Mouse (Mus musculus) hindbrain, postnatal 0 days (tissue): Measurements from ENCODE around the gene Zbtb4. TPM values are rescaled to one million over a fixed set of nuclear protein-coding genes. Genes with fewer than 3 reads are reported as not detected.

Experiments
- ATAC-seq: fragments of 200-750 bp; cut with Nextera tagmentation; 2 replicates; pipeline ENCODE4 v1.8.0; 2017; ENCODE audit warnings: mild to moderate bottlenecking, moderate TSS enrichment, moderate library complexity
- DNase-seq: peaks from one replicate; pipeline ENCODE4 v3.0.0-alpha.2; 2015; ENCODE audit warnings: low spot score
- H3K27ac ChIP-seq: fragments of 300-500 bp; sonication (generic); 2 replicates; pipeline ENCODE4 v1.5.1; 2014; ENCODE audit warnings: mild to moderate bottlenecking
- H3K27me3 ChIP-seq: fragments of 300-500 bp; sonication (generic); 2 replicates; pipeline ENCODE4 v1.6.1; 2014; ENCODE audit warnings: low read length, mixed read lengths; ENCODE audit not compliant: insufficient read depth
- H3K36me3 ChIP-seq: fragments of 300-500 bp; sonication (generic); 2 replicates; pipeline ENCODE4 v1.6.1; 2014; ENCODE audit warnings: low read length, mixed read lengths; ENCODE audit not compliant: insufficient read depth
- H3K4me1 ChIP-seq: fragments of 300-500 bp; sonication (generic); 2 replicates; pipeline ENCODE4 v1.6.1; 2014; ENCODE audit warnings: antibody characterized with exemption, low read length, mixed read lengths; ENCODE audit not compliant: insufficient read depth
- H3K4me2 ChIP-seq: fragments of 300-500 bp; sonication (generic); 2 replicates; pipeline ENCODE4 v1.6.1; 2014; ENCODE audit warnings: low read depth, mild to moderate bottlenecking, low read length, moderate library complexity, mixed read lengths
- H3K4me3 ChIP-seq: fragments of 300-500 bp; sonication (generic); 2 replicates; pipeline ENCODE4 v1.5.1; 2014; ENCODE audit warnings: low read length
- H3K9ac ChIP-seq: fragments of 300-500 bp; sonication (generic); replicated peaks from 2 replicates; pipeline ENCODE4 v1.6.1; 2014; ENCODE audit warnings: mild to moderate bottlenecking, low read length, moderate library complexity, mixed read lengths
- H3K9me3 ChIP-seq: fragments of 300-500 bp; sonication (generic); 2 replicates; pipeline ENCODE4 v1.6.1; 2016; ENCODE audit warnings: low read length, mixed read lengths
- CTCF ChIP-seq: IDR thresholded peaks from 2 replicates; pipeline ENCODE4 v1.5.1; 2016; ENCODE audit warnings: antibody characterized with exemption, control low read depth, low read depth
- WGBS: fragments of 180-500 bp; shearing (Covaris S2); extraction: QIAGEN DNeasy Blood & Tissue Kit; methylation state at CpG from one replicate; pipeline ENCODE4 v1.1.7; 2014; 5-methylcytosine and 5-hydroxymethylcytosine counted together
- polyA plus RNA-seq: library from polyadenylated mRNA; unstranded; fragments of >200 nt; fragmentation: Nextera tagmentation; extraction: Ambion mirVana; gene quantifications from 2 replicates; pipeline ENCODE4 v1.2.1, GENCODE M21; 2015
- total RNA-seq: library from RNA; depleted of rRNA; stranded (reverse); fragments of >200 nt; gene quantifications from 2 replicates; pipeline ENCODE4 v1.2.3, GENCODE M21; 2014

Gene Zbtb4
- total and polyA plus RNA-seq, 2 experiments from 2014 or later: 4.6 to 39.9 TPM

DNA sequence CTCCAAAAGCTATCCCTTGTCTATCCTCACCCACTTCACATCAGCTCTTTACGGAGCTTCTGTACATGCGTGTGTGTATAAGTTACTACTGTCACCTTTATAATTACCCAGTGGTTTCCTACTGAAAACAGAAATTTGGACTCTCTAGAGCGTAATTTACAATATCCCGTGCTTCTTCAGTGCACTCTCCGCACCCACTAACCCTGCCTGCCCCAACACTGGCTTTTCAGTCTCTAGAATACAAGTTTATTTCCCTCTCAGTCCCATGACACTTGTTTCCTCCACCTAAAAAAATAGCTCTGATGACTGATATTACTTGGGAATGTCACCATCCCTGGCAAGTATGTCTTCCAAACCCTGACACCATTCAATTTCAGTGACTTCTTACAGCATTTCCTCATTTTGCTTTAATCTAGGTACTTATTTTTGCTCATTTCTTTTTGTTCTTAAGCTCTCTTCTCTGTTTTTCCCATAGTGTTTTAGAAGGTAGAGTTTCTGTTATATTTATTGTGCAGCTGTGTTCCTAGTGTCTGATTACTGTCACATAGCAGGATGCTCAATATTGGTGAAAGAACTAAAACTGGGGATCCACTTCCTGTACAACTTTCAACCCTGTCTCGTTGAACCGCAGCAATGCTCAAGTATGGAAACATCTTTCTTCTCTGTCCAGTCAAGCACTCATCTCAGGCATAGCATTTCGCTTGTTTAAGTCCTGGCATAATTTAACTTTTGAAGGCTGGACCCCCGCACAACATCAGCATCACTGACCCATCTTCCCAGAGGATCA is 8.2 kb upstream of the Zbtb4 start:
- Histone ChIP-seq H3K27me3 (no peaks in the 10 kb centered on the region), H3K27ac (peak overlapping the region; percentile 99), H3K36me3 (no peaks in the 10 kb centered on the region), H3K9me3 (no peaks in the 10 kb centered on the region), H3K4me1 (peaks cover 26% of the 10 kb centered on the region), H3K4me3 (peak overlapping the region; percentile 50), H3K4me2 (peak overlapping the region; percentile 80), H3K9ac (peak overlapping the region; percentile 75)
- ATAC-seq (no peak), DNase-seq (no peak)
- WGBS: 44% methylated on average over 9 of the region's 9 CpGs
- no peak for TF ChIP-seq CTCF

DNA sequence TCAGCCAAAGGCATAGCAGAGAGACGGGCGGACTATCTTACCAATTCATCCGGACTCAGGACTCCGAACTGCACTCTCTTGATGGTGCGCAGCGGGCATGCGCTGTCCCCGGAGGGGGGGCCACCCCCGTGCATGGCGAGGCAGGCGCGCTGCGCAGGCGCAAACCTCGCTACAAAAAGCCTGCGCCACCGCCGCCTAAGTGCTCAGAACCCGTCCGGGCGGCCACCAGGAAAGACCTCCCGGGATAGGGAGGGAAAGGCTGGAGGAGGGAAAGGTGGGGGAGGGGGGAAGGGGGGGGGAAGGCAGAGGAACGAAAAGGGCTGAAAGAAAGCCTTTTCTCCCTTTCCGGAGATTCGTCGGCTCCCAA is 7.6 kb upstream of the Zbtb4 start:
- peak overlapping the region; percentile 99 for H3K27ac ChIP-seq
- H3K36me3 ChIP-seq: no peaks in the 10 kb centered on the region
- TF ChIP-seq CTCF: no peak
- H3K4me2 ChIP-seq: peak overlapping the region; percentile 80
- ATAC-seq (peak; percentile 86), DNase-seq (peak; percentile 98)
- no peaks in the 10 kb centered on the region for H3K27me3 ChIP-seq
- peak overlapping the region; percentile 75 for H3K9ac ChIP-seq
- H3K4me3 ChIP-seq: peak overlapping the region; percentile 50
- H3K4me1 ChIP-seq: peaks cover 26% of the 10 kb centered on the region
- H3K9me3 ChIP-seq: no peaks in the 10 kb centered on the region
- under 1% methylated on average over 25 of the region's 26 CpGs for WGBS

- DNase-seq: peak; percentile 99
- 2% methylated on average over 36 of the region's 36 CpGs for WGBS
- H3K36me3 ChIP-seq: no peaks in the 10 kb centered on the region
- no peaks in the 10 kb centered on the region for H3K9me3 ChIP-seq
- peaks cover 26% of the 10 kb centered on the region for H3K4me1 ChIP-seq
- peak within 1 kb of the TSS; percentile 99 for H3K27ac ChIP-seq
- H3K27me3 ChIP-seq: no peaks in the 10 kb centered on the region
- peak within 1 kb of the TSS; percentile 50 for H3K4me3 ChIP-seq
- peak within 1 kb of the TSS; percentile 80 for H3K4me2 ChIP-seq
- H3K9ac ChIP-seq: peak within 1 kb of the TSS; percentile 75
- no peak; the same call in 1 of the 2 replicates for TF ChIP-seq CTCF
- ATAC-seq: peak; percentile 97
Observed at GRCm38 (mm10) chr11:69758478-69758970, 7.2 kb upstream of the Zbtb4 start, which contains the start of gene Polr2a. Gene Polr2a (minus strand): TSS chr11:69758637.

DNA sequence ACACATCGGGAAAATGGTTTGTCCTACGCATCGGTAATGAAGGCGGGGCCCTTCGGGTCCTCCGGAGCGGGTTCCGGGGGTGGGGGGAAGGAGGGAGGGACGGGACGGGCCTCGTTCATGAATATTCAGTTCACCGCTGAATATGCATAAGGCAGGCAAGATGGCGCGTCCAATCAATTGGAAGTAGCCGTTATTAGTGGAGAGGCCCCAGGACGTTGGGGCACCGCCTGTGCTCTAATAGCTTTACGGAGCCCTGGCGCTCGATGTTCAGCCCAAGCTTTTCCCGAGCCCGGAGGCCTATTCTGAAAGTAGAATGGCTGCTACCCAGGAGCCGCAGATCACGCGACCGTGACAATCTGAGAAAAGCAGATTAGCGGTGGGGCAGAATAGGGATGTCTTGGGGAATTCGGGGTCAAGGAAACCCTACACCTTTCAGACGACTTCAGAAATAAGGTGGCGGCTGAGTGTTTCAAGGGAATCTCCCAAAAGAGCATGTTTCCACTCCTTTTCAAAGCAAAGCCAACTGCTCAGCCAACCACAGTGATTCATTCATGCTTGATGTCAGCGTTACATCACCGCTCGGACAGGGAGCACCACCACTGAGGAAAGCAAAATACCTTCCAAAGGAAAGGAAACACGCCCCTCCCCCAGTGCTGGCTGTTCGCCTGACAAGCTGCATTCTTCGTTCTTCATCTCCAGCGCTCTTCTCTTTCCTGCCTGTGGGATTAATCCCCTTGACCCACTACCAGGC is 6.6 kb upstream of the Zbtb4 start:
- ATAC-seq (peak; percentile 91), DNase-seq (peak; percentile 96)
- Histone ChIP-seq H3K27me3 (no peaks in the 10 kb centered on the region), H3K36me3 (no peaks in the 10 kb centered on the region), H3K4me3 (peak overlapping the region; percentile 50), H3K9ac (peak overlapping the region; percentile 75), H3K4me1 (peaks cover 26% of the 10 kb centered on the region), H3K4me2 (peak overlapping the region; percentile 80), H3K27ac (peak overlapping the region; percentile 99), H3K9me3 (no peaks in the 10 kb centered on the region)
- under 1% methylated on average over 37 of the region's 37 CpGs for WGBS
- TF ChIP-seq CTCF: no peak

GRCm38 (mm10) chr11:69760160-69760900 is 5.4 kb upstream of the Zbtb4 start:
- WGBS: 82% methylated on average over 14 of the region's 14 CpGs
- Histone ChIP-seq H3K27me3 (no peaks in the 10 kb centered on the region), H3K9ac (peak overlapping the region; percentile 75), H3K4me3 (no peak overlapping the region), H3K9me3 (no peaks in the 10 kb centered on the region), H3K27ac (peak overlapping the region; percentile 99), H3K4me1 (peaks cover 27% of the 10 kb centered on the region), H3K4me2 (peak overlapping the region; percentile 80), H3K36me3 (no peaks in the 10 kb centered on the region)
- ATAC-seq (no peak), DNase-seq (no peak)
- TF ChIP-seq CTCF: no peak

GRCm38 (mm10) chr11:69760901-69761200 is 4.9 kb upstream of the Zbtb4 start:
- Histone ChIP-seq H3K4me1 (peaks cover 25% of the 10 kb centered on the region), H3K9me3 (no peaks in the 10 kb centered on the region), H3K9ac (no peak overlapping the region), H3K27ac (peak overlapping the region; percentile 99), H3K36me3 (no peaks in the 10 kb centered on the region), H3K4me3 (no peak overlapping the region), H3K4me2 (no peak overlapping the region), H3K27me3 (no peaks in the 10 kb centered on the region)
- no peak for TF ChIP-seq CTCF
- 94% methylated on average over 7 of the region's 7 CpGs for WGBS
- ATAC-seq (no peak), DNase-seq (no peak)
